Comparison of ENCODE assay signal across 18 mouse cellular contexts in genomic region chr1:62428736-62429135, GRCm38 (mm10).
A peak's percentile ranks its signal among the peaks of the same experiment; 100 is the strongest.
DNase-seq lines count a peak whose midpoint lies in the region; ATAC-seq and TF ChIP-seq lines count a peak whose summit lies in the region.
"Had no signal": no experiment of that assay in that cellular context is flagged by ENCODE, and none has a peak within 500 bp of the region (broad histone marks: within the 10 kb centered on the region; RNA-seq: fewer than 3 reads in every experiment).

No protein-coding gene starts in this region.

- ATAC-seq in kidney, embryonic 14.5 days (ENCODE audit: low FRiP score, low TSS enrichment): no peak
- ATAC-seq: forebrain, embryonic 15.5 days had no signal

- WGBS in kidney, adult 2 months: 70% methylated on average over 6 of the region's 6 CpGs
- WGBS in kidney, embryonic 14.5 days: 77% methylated on average over 6 of the region's 6 CpGs
- WGBS in embryonic facial prominence, embryonic 10.5 days: 78% methylated on average over 6 of the region's 6 CpGs

- DNase-seq in kidney, adult 2 months: peak; percentile 67
- peak; percentile 13 to 65 for DNase-seq in kidney, postnatal 25 days
- no peak for DNase-seq in kidney, postnatal 10 days
- DNase-seq in embryonic facial prominence, embryonic 10.5 days (ENCODE audit: low spot score): no peak
- peak; percentile 30 to 62 for DNase-seq in kidney, postnatal 36 days
- DNase-seq: adrenal gland, adult 2 months; cerebellum, adult 11 months; cerebellum, adult 8-10 months; cerebellum, postnatal 14 days; embryo, embryonic 11 days; gastrocnemius, postnatal 36 days; heart, adult 18-20 months; heart, postnatal 10 days had no signal

- no peak for TF ChIP-seq POLR2A in kidney, adult 2 months (IDR thresholded peaks at IDR 0.05; ENCODE audit: low read depth, low read length)

- no peaks in the 10 kb centered on the region for H3K27me3 ChIP-seq in kidney, adult 2 months (replicated peaks; ENCODE audit: control insufficient read depth, insufficient read depth, low read length)
- no peaks in the 10 kb centered on the region for H3K27me3 ChIP-seq in kidney, embryonic 14.5 days (ENCODE audit: control insufficient read depth, insufficient read depth, low read length)
- H3K27me3 ChIP-seq in embryonic facial prominence, embryonic 10.5 days (replicated peaks; ENCODE audit: low read depth, poor library complexity, severe bottlenecking): peaks cover 8% of the 10 kb centered on the region; the same call in 1 of the 2 replicates
- H3K27me3 ChIP-seq: embryonic facial prominence, embryonic 12.5 days; hindbrain, embryonic 15.5 days had no signal

- no peaks in the 10 kb centered on the region for H3K36me3 ChIP-seq in kidney, adult 2 months (ENCODE audit: control insufficient read depth, insufficient read depth, low read length)
- H3K36me3 ChIP-seq in kidney, embryonic 14.5 days (ENCODE audit: control insufficient read depth, insufficient read depth, low read length): no peaks in the 10 kb centered on the region
- H3K36me3 ChIP-seq in embryonic facial prominence, embryonic 10.5 days (replicated peaks): no peaks in the 10 kb centered on the region
- H3K36me3 ChIP-seq: embryonic facial prominence, embryonic 12.5 days; forebrain, embryonic 15.5 days; heart, embryonic 10.5 days; hindbrain, embryonic 15.5 days had no signal

- H3K4me2 ChIP-seq in kidney, embryonic 14.5 days (replicated peaks; ENCODE audit: low read depth, low read length): no peak overlapping the region
- H3K4me2 ChIP-seq: embryonic facial prominence, embryonic 12.5 days; hindbrain, embryonic 15.5 days had no signal

- H3K9ac ChIP-seq in kidney, embryonic 14.5 days (ENCODE audit: low read depth, low read length): no peak overlapping the region
- H3K9ac ChIP-seq: embryonic facial prominence, embryonic 12.5 days; forebrain, embryonic 15.5 days; hindbrain, embryonic 15.5 days had no signal

- H3K9me3 ChIP-seq in kidney, embryonic 14.5 days (ENCODE audit: control insufficient read depth, low read length): no peaks in the 10 kb centered on the region
- no peaks in the 10 kb centered on the region for H3K9me3 ChIP-seq in embryonic facial prominence, embryonic 10.5 days
- H3K9me3 ChIP-seq: embryonic facial prominence, embryonic 12.5 days; forebrain, embryonic 15.5 days; heart, embryonic 10.5 days; hindbrain, embryonic 15.5 days had no signal

- H3K4me3 ChIP-seq in kidney, adult 2 months (ENCODE audit: insufficient read depth, low read depth, low read length): no peak overlapping the region
- no peak overlapping the region for H3K4me3 ChIP-seq in kidney, embryonic 14.5 days (ENCODE audit: low read length)
- no peak overlapping the region for H3K4me3 ChIP-seq in embryonic facial prominence, embryonic 10.5 days
- H3K4me3 ChIP-seq: embryonic facial prominence, embryonic 12.5 days; forebrain, embryonic 15.5 days; heart, embryonic 10.5 days; hindbrain, embryonic 15.5 days had no signal

- no peaks in the 10 kb centered on the region for H3K4me1 ChIP-seq in kidney, adult 2 months (ENCODE audit: control insufficient read depth, insufficient read depth, low read length)
- H3K4me1 ChIP-seq in kidney, embryonic 14.5 days (ENCODE audit: control insufficient read depth, insufficient read depth, low read length): no peaks in the 10 kb centered on the region
- peaks cover 16% of the 10 kb centered on the region for H3K4me1 ChIP-seq in embryonic facial prominence, embryonic 10.5 days

- no peak for TF ChIP-seq CTCF in kidney, adult 2 months (conservative IDR thresholded peaks at IDR 0.05; ENCODE audit: insufficient read depth, insufficient read length, low read depth, low read length)

- H3K27ac ChIP-seq in kidney, adult 2 months (ENCODE audit: insufficient read depth, low read depth, low read length): peak overlapping the region; percentile 36; the same call in 1 of the 2 replicates
- no peak overlapping the region for H3K27ac ChIP-seq in kidney, embryonic 14.5 days (ENCODE audit: low read depth, low read length)
- 0 out of 2 replicates have a peak overlapping the region, but pooled peaks have one; percentile 54 for H3K27ac ChIP-seq in embryonic facial prominence, embryonic 10.5 days (replicated peaks)
- H3K27ac ChIP-seq: embryonic facial prominence, embryonic 12.5 days; forebrain, embryonic 15.5 days; heart, embryonic 10.5 days; hindbrain, embryonic 15.5 days had no signal

Comparison
In these comparisons a context has a peak if more than half of its experiments do, and no peak if none do; other contexts are left out.
1. DNase-seq: peak in kidney, adult 2 months (single experiment), kidney, postnatal 25 days (2 of 2) and kidney, postnatal 36 days (2 of 2); none in kidney, postnatal 10 days (single experiment) and embryonic facial prominence, embryonic 10.5 days (single experiment).